Mouse (Mus musculus) forebrain, embryonic 14.5 days (tissue): ENCODE results near the gene Fcer1a. TPM values are rescaled to one million over a fixed set of nuclear protein-coding genes. Genes with fewer than 3 reads are reported as not detected.
"Not testable (repeated sequence)": the region's sequence is repeated elsewhere in the genome, so short reads cannot be mapped to it uniquely, and the experiment has no call there.

Experiments used
- ATAC-seq: fragments of 200-750 bp; cut with Nextera tagmentation; 2 replicates; pipeline ENCODE4 v1.8.0; 2017; ENCODE audit warnings: mild to moderate bottlenecking, moderate library complexity
- DNase-seq: peaks from one replicate; pipeline ENCODE4 v3.0.0-alpha.2; 2015; ENCODE audit warnings: low spot score
- H3K27ac ChIP-seq: fragments of 300-500 bp; sonication (generic); 2 replicates; pipeline ENCODE4 v1.5.1; 2014; ENCODE audit warnings: low read depth, mild to moderate bottlenecking, control low read depth, low read length, moderate library complexity
- H3K27me3 ChIP-seq: fragments of 300-500 bp; sonication (generic); replicated peaks from 2 replicates; pipeline ENCODE4 v1.6.1; 2014; ENCODE audit warnings: low read length, control low read depth, mixed read lengths; ENCODE audit not compliant: control insufficient read depth, insufficient read depth
- H3K36me3 ChIP-seq: fragments of 300-500 bp; sonication (generic); 2 replicates; pipeline ENCODE4 v1.6.1; 2014; ENCODE audit warnings: low read length, control low read depth; ENCODE audit not compliant: control insufficient read depth, insufficient read depth
- H3K4me1 ChIP-seq: fragments of 300-500 bp; sonication (generic); 2 replicates; pipeline ENCODE4 v1.6.1; 2014; ENCODE audit warnings: antibody characterized with exemption, low read length, control low read depth; ENCODE audit not compliant: control insufficient read depth, insufficient read depth
- H3K4me2 ChIP-seq: fragments of 300-500 bp; sonication (generic); 2 replicates; pipeline ENCODE4 v1.6.1; 2014; ENCODE audit warnings: mild to moderate bottlenecking, control low read depth, low read length
- H3K4me3 ChIP-seq: fragments of 300-500 bp; sonication (generic); 2 replicates; pipeline ENCODE4 v1.5.1; 2014; ENCODE audit warnings: low read depth, low read length, control low read depth
- H3K9ac ChIP-seq: fragments of 300-500 bp; sonication (generic); 2 replicates; pipeline ENCODE4 v1.6.1; 2014; ENCODE audit warnings: mild to moderate bottlenecking, low read length, control low read depth, moderate library complexity
- H3K9me3 ChIP-seq: fragments of 300-500 bp; sonication (generic); replicated peaks from 2 replicates; pipeline ENCODE4 v1.6.1; 2016; ENCODE audit warnings: low read length, control low read depth, mixed read lengths; ENCODE audit not compliant: control insufficient read depth
- WGBS: fragments of 180-500 bp; shearing (Covaris S2); extraction: QIAGEN DNeasy Blood & Tissue Kit; methylation state at CpG from one replicate; pipeline ENCODE4 v1.1.7; 2014; 5-methylcytosine and 5-hydroxymethylcytosine counted together
- polyA plus RNA-seq: library from polyadenylated mRNA; unstranded; fragments of >200 nt; fragmentation: Nextera tagmentation; extraction: Ambion mirVana; gene quantifications from 2 replicates; pipeline ENCODE4 v1.2.1, GENCODE M21; 2014

Gene Fcer1a
- not detected in 2 replicates for polyA plus RNA-seq

- ATAC-seq (no peak), DNase-seq (no peak)
- no peak within 1 kb of the TSS for H3K9ac ChIP-seq
- H3K4me3 ChIP-seq = no peak within 1 kb of the TSS
- no peaks in the 10 kb centered on the region for H3K27me3 ChIP-seq
- H3K36me3 ChIP-seq = no peaks in the 10 kb centered on the region
- no peak within 1 kb of the TSS for H3K4me2 ChIP-seq
- 88% methylated on average over 2 of the region's 2 CpGs for WGBS
- no peak within 1 kb of the TSS for H3K27ac ChIP-seq
- no peaks in the 10 kb centered on the region for H3K9me3 ChIP-seq
- H3K4me1 ChIP-seq = no peaks in the 10 kb centered on the region
These were observed at the start of gene Fcer1a for GRCm38 (mm10) chr1:173227081-173227480. TSS of gene Fcer1a (minus strand) at chr1:173227214.

GRCm38 (mm10) chr1:173265701-173266100 lies 38.7 kb upstream of the Fcer1a start, which contains the start of gene Olfr418:
TSS of gene Olfr418 (plus strand) at chr1:173266001.
- no peak for ATAC-seq
- H3K4me3 ChIP-seq = no peak within 1 kb of the TSS
- no peak within 1 kb of the TSS for H3K4me2 ChIP-seq
- no peaks in the 10 kb centered on the region for H3K9me3 ChIP-seq
- no peaks in the 10 kb centered on the region for H3K4me1 ChIP-seq
- H3K27me3 ChIP-seq = no peaks in the 10 kb centered on the region
- no peak for DNase-seq
- no peak within 1 kb of the TSS for H3K27ac ChIP-seq
- H3K36me3 ChIP-seq = no peaks in the 10 kb centered on the region
- H3K9ac ChIP-seq = no peak within 1 kb of the TSS

- DNase-seq (no peak), ATAC-seq (no peak)
- H3K36me3 ChIP-seq = no peaks in the 10 kb centered on the region
- H3K4me3 ChIP-seq = no peak overlapping the region
- no peak overlapping the region for H3K9ac ChIP-seq
- H3K9me3 ChIP-seq = no peaks in the 10 kb centered on the region
- H3K27me3 ChIP-seq = no peaks in the 10 kb centered on the region
- H3K27ac ChIP-seq = no peak overlapping the region
- no peak overlapping the region for H3K4me2 ChIP-seq
- WGBS = 94% methylated on average over 3 of the region's 3 CpGs
- H3K4me1 ChIP-seq = no peaks in the 10 kb centered on the region
These were observed 22.9 kb upstream of the Fcer1a start for GRCm38 (mm10) chr1:173249888-173250287.

- 88% methylated on average over 1 of the region's 1 CpGs for WGBS
- H3K4me3 ChIP-seq, H3K36me3 ChIP-seq, H3K9me3 ChIP-seq, ATAC-seq, H3K9ac ChIP-seq, H3K4me2 ChIP-seq, H3K27me3 ChIP-seq, H3K4me1 ChIP-seq, DNase-seq, H3K27ac ChIP-seq: not testable (repeated sequence)
These were observed 10.0 kb upstream of the Fcer1a start for GRCm38 (mm10) chr1:173237004-173237403.

- Histone ChIP-seq H3K9me3 (no peaks in the 10 kb centered on the region), H3K4me2 (no peak overlapping the region), H3K4me1 (no peaks in the 10 kb centered on the region), H3K27me3 (no peaks in the 10 kb centered on the region), H3K27ac (no peak overlapping the region), H3K9ac (no peak overlapping the region), H3K4me3 (no peak overlapping the region), H3K36me3 (no peaks in the 10 kb centered on the region)
- WGBS = 89% methylated on average over 3 of the region's 3 CpGs
- DNase-seq (no peak), ATAC-seq (no peak)
These were observed 10.5 kb downstream of the Fcer1a start for GRCm38 (mm10) chr1:173216481-173216880.

GRCm38 (mm10) chr1:173212092-173212491 lies 14.9 kb downstream of the Fcer1a start, which contains the start of gene Olfr1404:
TSS of gene Olfr1404 (plus strand) at chr1:173212392.
- Histone ChIP-seq H3K9me3 (no peaks in the 10 kb centered on the region), H3K4me1 (no peaks in the 10 kb centered on the region), H3K4me2 (no peak within 1 kb of the TSS), H3K4me3 (no peak within 1 kb of the TSS), H3K27me3 (no peaks in the 10 kb centered on the region), H3K36me3 (no peaks in the 10 kb centered on the region), H3K9ac (no peak within 1 kb of the TSS), H3K27ac (no peak within 1 kb of the TSS)
- no peak for ATAC-seq
- DNase-seq = no peak
- 84% methylated on average over 5 of the region's 5 CpGs for WGBS

GRCm38 (mm10) chr1:173197508-173197907 lies 29.5 kb downstream of the Fcer1a start, which contains the start of gene Olfr218:
TSS of gene Olfr218 (plus strand) at chr1:173197808.
- no peak within 1 kb of the TSS for H3K4me3 ChIP-seq
- H3K4me1 ChIP-seq = no peaks in the 10 kb centered on the region
- H3K27ac ChIP-seq = no peak within 1 kb of the TSS
- H3K9me3 ChIP-seq = no peaks in the 10 kb centered on the region
- no peaks in the 10 kb centered on the region for H3K36me3 ChIP-seq
- WGBS = 47% methylated on average over 5 of the region's 5 CpGs
- ATAC-seq = no peak
- H3K27me3 ChIP-seq = no peaks in the 10 kb centered on the region
- no peak for DNase-seq
- no peak within 1 kb of the TSS for H3K9ac ChIP-seq
- H3K4me2 ChIP-seq = no peak within 1 kb of the TSS

- H3K36me3 ChIP-seq = no peaks in the 10 kb centered on the region
- no peak overlapping the region for H3K27ac ChIP-seq
- no peak overlapping the region for H3K9ac ChIP-seq
- 85% methylated on average over 2 of the region's 2 CpGs for WGBS
- H3K27me3 ChIP-seq = no peaks in the 10 kb centered on the region
- H3K4me3 ChIP-seq = no peak overlapping the region
- DNase-seq = no peak
- no peak for ATAC-seq
- H3K4me2 ChIP-seq = no peak overlapping the region
- H3K4me1 ChIP-seq = no peaks in the 10 kb centered on the region
- no peaks in the 10 kb centered on the region for H3K9me3 ChIP-seq
These were observed 30.7 kb downstream of the Fcer1a start for GRCm38 (mm10) chr1:173196359-173196758.

GRCm38 (mm10) chr1:173192059-173192458 lies 35.0 kb downstream of the Fcer1a start:
- DNase-seq (no peak), ATAC-seq (no peak)
- Histone ChIP-seq H3K36me3 (no peaks in the 10 kb centered on the region), H3K9ac (no peak overlapping the region), H3K4me1 (no peaks in the 10 kb centered on the region), H3K4me3 (no peak overlapping the region), H3K27ac (no peak overlapping the region), H3K27me3 (no peaks in the 10 kb centered on the region), H3K4me2 (no peak overlapping the region), H3K9me3 (no peaks in the 10 kb centered on the region)
- 83% methylated on average over 3 of the region's 3 CpGs for WGBS
